Mouse (Mus musculus) heart, adult 2 months (tissue): ENCODE data around the gene Gm10203. TPM values are rescaled to one million over a fixed set of nuclear protein-coding genes. Genes with fewer than 3 reads are reported as not detected.

Source experiments
- DNase-seq, 2 experiments: peaks; one replicate each; pipeline ENCODE4 v3.0.0; 2021
- H3K27ac ChIP-seq: fragments of 200-600 bp; 2 replicates; pipeline ENCODE4 v1.8.1; 2022
- H3K27me3 ChIP-seq: fragments of 200-500 bp; 2 replicates; pipeline ENCODE4 v1.6.1; 2012; ENCODE audit warnings: mild to moderate bottlenecking, low read length, inconsistent platforms, mixed read lengths; ENCODE audit not compliant: control insufficient read depth, insufficient read depth
- H3K36me3 ChIP-seq: fragments of 200-500 bp; 2 replicates; pipeline ENCODE4 v1.6.1; 2012; ENCODE audit warnings: low read length, inconsistent platforms; ENCODE audit not compliant: control insufficient read depth, insufficient read depth
- H3K4me1 ChIP-seq: fragments of 200-500 bp; 2 replicates; pipeline ENCODE4 v1.6.1; 2011; ENCODE audit warnings: low read length; ENCODE audit not compliant: control insufficient read depth, insufficient read depth
- H3K4me3 ChIP-seq: fragments of 200-600 bp; 2 replicates; pipeline ENCODE4 v1.8.1; 2022
- H3K79me2 ChIP-seq: fragments of 200-500 bp; replicated peaks from 2 replicates; pipeline ENCODE4 v1.6.1; 2012; ENCODE audit warnings: mild to moderate bottlenecking, inconsistent platforms, low read length, moderate library complexity, mixed read lengths; ENCODE audit not compliant: control insufficient read depth, insufficient read depth
- H3K9ac ChIP-seq: fragments of 200-500 bp; 2 replicates; pipeline ENCODE4 v1.6.1; 2012; ENCODE audit warnings: low read depth, mild to moderate bottlenecking, control low read depth, inconsistent platforms, low read length, mixed read lengths
- CTCF ChIP-seq: fragments of 200-600 bp; IDR thresholded peaks from 2 replicates; pipeline ENCODE4 v1.8.1; 2022; ENCODE audit warnings: antibody characterized with exemption, mild to moderate bottlenecking, moderate library complexity
- EP300 ChIP-seq: fragments of 200-500 bp; IDR thresholded peaks from 2 replicates; pipeline ENCODE4 v1.6.1; 2011; ENCODE audit warnings: low read depth, low read length, control low read depth; ENCODE audit not compliant: insufficient read depth
- POLR2A ChIP-seq: fragments of 200-500 bp; IDR thresholded peaks from 2 replicates; pipeline ENCODE4 v1.6.1; 2011; ENCODE audit warnings: mild to moderate bottlenecking, low read depth, low read length, control low read depth; ENCODE audit not compliant: insufficient read depth
- WGBS: fragments of 180-500 bp; shearing (Covaris S2); methylation state at CpG from one replicate; pipeline ENCODE4 v1.1.7; 2018; 5-methylcytosine and 5-hydroxymethylcytosine counted together
- intact Hi-C: fragments of 180-260 bp; cut with DNase I; formaldehyde crosslinking; loops from one replicate; pipeline ENCODE4 v1.15.1; 2025
- polyA plus RNA-seq: library from polyadenylated mRNA; depleted of rRNA; stranded (reverse); fragments of >200 nt; gene quantifications from 2 replicates; pipeline ENCODE4 v1.2.3, GENCODE M21; 2012
- total RNA-seq, 2 experiments: library from RNA; stranded (reverse); gene quantifications; 2 replicates each; pipeline ENCODE4 v1.2.3; 2021

Gene Gm10203
- total and polyA plus RNA-seq, 3 experiments = not detected

DNA sequence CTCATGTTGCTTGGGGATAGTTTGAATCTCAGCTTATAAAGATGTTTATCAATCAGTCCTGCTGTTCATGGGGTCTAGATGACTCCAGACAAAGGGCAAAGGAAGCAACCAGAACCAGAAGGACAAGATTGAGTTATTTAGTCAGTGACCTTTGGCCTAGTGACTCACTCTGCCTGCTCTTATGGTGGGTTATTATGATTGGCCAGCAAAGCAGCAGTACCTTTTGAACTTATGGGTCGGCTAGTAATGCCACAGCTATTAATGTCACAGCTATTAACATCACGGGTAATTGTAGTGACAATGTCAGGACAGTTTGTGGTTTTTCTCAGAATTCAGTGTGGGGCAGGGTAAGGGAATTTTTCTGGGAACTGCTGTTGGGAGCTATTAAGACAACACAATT is 8.0 kb downstream of the Gm10203 start:
- no peak overlapping the region for H3K27ac ChIP-seq
- H3K4me3 ChIP-seq = no peak overlapping the region
- no peak overlapping the region for H3K9ac ChIP-seq
- DNase-seq = no peak
- H3K36me3 ChIP-seq = peaks cover 11% of the 10 kb centered on the region
- 48% methylated on average over 2 of the region's 2 CpGs for WGBS
- TF ChIP-seq POLR2A (no peak), CTCF (no peak), EP300 (no peak)
- no peaks in the 10 kb centered on the region for H3K79me2 ChIP-seq
- peaks cover 6% of the 10 kb centered on the region for H3K4me1 ChIP-seq
- no peaks in the 10 kb centered on the region for H3K27me3 ChIP-seq
- intact Hi-C loops = loop anchor here (5.0 kb wide), 1 partner anchor 179 kb away; no protein-coding TSS in a partner anchor

DNA sequence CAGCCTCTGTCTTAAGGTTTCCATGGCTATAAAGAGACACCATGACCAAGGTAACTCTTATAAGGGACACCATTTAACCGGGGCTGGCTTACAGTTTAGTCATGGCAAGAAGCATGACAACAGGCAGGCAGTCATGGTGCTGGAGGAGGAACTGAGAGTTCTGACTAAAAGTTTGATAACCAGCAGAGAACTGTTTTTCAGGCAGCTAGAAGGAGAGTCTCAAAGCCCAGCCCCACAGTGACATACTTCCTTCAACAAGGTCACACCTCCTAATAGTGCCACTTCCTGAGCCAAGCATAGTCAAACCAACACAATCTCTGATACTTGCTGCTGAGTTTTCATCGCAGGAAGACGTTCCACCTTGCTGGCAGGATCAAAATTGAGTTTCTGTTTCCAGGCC is 9.0 kb downstream of the Gm10203 start:
- WGBS = 81% methylated on average over 3 of the region's 3 CpGs
- intact Hi-C loops = loop anchor here (5.0 kb wide), 1 partner anchor 178 kb away; no protein-coding TSS in a partner anchor
- no peaks in the 10 kb centered on the region for H3K27me3 ChIP-seq
- H3K36me3 ChIP-seq = peaks cover 13% of the 10 kb centered on the region
- H3K79me2 ChIP-seq = no peaks in the 10 kb centered on the region
- no peak overlapping the region for H3K9ac ChIP-seq
- no peak overlapping the region for H3K4me3 ChIP-seq
- no peak for TF ChIP-seq POLR2A
- TF ChIP-seq CTCF = no peak
- TF ChIP-seq EP300 = no peak
- DNase-seq = no peak
- no peak overlapping the region for H3K27ac ChIP-seq
- peaks cover 6% of the 10 kb centered on the region for H3K4me1 ChIP-seq

DNA sequence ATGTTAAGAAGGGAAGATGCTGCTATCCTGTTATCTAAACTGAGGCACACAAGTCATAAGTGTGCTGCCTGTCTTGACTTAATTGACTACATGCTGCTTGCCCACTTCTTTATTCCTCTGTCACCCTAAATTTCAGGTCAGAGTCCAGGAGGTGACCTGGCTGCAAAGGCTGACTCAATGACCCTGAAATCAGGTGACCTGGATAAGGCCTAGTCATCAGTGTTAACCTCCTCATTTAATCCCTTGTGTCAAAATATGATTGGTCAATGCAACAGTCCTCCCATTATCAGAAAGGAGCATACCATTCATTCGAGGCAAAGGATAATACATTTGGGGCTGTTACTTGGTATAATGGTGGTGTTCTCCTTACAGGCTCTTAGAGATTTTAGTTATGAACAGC is 9.5 kb downstream of the Gm10203 start, which contains the start of gene Etfbkmt:
Etfbkmt (plus strand) TSS at position 379 of the 400 bp plus-strand sequence.
- Histone ChIP-seq H3K27me3 (no peaks in the 10 kb centered on the region), H3K27ac (no peak within 1 kb of the TSS), H3K4me1 (peaks cover 6% of the 10 kb centered on the region), H3K9ac (no peak within 1 kb of the TSS), H3K36me3 (peaks cover 10% of the 10 kb centered on the region), H3K79me2 (no peaks in the 10 kb centered on the region), H3K4me3 (no peak within 1 kb of the TSS)
- TF ChIP-seq CTCF (no peak), POLR2A (no peak)
- 67% methylated on average over 1 of the region's 1 CpGs for WGBS
- DNase-seq = no peak
- intact Hi-C loops = loop anchor here (5.0 kb wide), 1 partner anchor 178 kb away; no protein-coding TSS in a partner anchor

DNA sequence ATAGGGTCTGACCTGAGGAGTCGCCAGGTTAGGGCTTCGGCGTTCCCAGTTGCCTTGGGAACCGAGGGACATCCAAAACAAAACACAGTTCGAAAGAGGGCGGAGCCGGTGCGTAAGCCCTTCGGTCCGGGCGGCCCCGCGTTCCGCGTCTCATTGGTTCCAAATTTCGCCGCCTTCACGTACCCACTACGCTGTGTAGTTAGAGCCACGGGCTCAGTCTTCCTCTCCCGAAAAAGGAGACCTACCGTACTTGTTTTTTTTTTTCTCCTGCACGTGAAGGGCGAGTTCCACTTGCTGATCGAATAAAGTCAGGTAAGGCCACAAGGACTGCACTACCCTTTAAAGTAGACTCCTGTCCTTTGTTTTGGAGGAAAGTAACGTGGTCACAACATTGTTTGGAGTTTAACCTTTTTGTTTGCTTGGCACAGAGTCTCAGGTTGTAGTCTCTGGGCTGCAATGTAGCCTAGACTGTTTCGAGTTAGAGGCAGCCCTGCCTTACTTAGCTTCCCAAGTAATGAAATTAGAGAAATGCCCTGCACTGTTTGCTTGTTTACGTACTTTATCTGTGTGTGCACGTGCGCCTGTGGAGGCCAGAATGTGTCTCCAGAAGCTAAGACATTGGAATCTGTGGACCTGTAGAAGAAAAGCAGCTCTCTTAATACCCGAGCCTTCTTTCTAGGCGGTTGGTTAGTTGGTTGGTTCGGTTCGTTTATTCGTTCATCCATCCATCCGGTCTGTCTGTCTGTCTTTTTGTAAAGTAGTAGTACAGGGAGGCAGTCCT is 11.6 kb downstream of the Gm10203 start:
- Histone ChIP-seq H3K27ac (peak overlapping the region; percentile 89), H3K9ac (peak overlapping the region; percentile 89), H3K4me1 (peaks cover 6% of the 10 kb centered on the region), H3K79me2 (no peaks in the 10 kb centered on the region), H3K27me3 (no peaks in the 10 kb centered on the region), H3K36me3 (peaks cover 6% of the 10 kb centered on the region; the same call in 1 of the 2 replicates), H3K4me3 (peak overlapping the region; percentile 77)
- peak; percentile 87 to 89 for DNase-seq
- intact Hi-C loops = loop anchor here (5.0 kb wide), 1 partner anchor 46 kb away; the partner anchor contains the start of gene Amn1
- 2% methylated on average over 36 of the region's 36 CpGs for WGBS
- TF ChIP-seq EP300 (peak; percentile 40; the same call in 1 of the 2 replicates), POLR2A (peak; percentile 74), CTCF (no peak)

DNA sequence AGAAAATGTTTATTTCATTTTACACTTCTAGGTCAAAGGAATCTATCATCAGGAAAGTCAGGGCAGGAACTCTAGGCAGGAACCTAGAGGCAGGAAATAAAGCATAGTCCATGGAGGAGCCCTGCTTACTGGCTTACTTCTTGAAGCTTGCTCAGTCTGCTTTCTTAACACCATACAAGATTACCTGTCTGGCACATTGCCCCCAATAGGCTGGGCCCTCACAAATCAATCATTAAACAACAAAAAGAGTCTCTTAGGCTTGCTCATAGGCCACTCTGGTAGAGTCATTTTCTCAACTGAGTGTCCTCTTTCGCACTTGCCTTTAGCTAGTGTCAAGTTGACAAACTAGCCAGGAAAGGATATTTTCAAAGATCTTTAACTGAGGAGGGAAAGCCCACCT is 15.2 kb downstream of the Gm10203 start:
- DNase-seq = no peak
- intact Hi-C loops = loop anchor here (2.0 kb wide), 1 partner anchor 14 kb away; no protein-coding TSS in a partner anchor

More for the DNA sequence above, 15.2 kb downstream of the Gm10203 start:
- Histone ChIP-seq H3K9ac (no peak overlapping the region), H3K79me2 (no peaks in the 10 kb centered on the region), H3K36me3 (peaks cover 9% of the 10 kb centered on the region; the same call in 1 of the 2 replicates), H3K4me1 (peaks cover 6% of the 10 kb centered on the region), H3K27me3 (no peaks in the 10 kb centered on the region), H3K4me3 (no peak overlapping the region), H3K27ac (no peak overlapping the region)
- no peak for TF ChIP-seq EP300
- TF ChIP-seq POLR2A = no peak
- no peak for TF ChIP-seq CTCF
- WGBS = 93% methylated on average over 1 of the region's 1 CpGs
